Mouse (Mus musculus) right cerebral cortex, postnatal 14 days (tissue): ENCODE data around the gene Gm21725.
"Not testable (repeated sequence)": the region's sequence is repeated elsewhere in the genome, so short reads cannot be mapped to it uniquely, and the experiment has no call there.

Source experiments
- DNase-seq: peaks from one replicate; pipeline ENCODE4 v3.0.0; 2022

The Gm21725 gene

DNA sequence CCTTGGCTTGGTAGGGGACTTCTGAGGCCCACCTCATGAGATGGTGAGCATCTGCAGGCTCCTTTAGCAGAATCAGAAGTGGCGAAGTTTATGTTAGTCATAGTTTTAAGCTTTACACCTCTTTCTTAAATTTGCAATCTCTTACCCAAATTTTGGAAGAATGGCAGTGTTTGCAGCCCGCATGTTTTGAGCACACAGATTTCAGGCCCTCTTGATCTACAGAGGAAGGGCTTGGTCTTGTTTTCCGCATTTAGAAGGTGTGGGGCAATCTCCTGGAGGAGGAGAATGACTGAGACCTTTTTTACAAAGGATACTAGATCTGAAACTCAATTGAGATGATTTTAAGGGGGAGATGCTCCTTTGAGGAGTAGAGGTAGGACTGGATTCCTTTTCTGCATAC, at the start of gene Gm21725:
Gm21725 (minus strand) TSS at position 101 of the 400 bp plus-strand sequence.
- not testable (repeated sequence) for DNase-seq
